Mouse (Mus musculus) liver, embryonic 14.5 days (tissue): ENCODE measurements around the gene Socs7.

Experiments
- CTCF ChIP-seq: IDR thresholded peaks from 2 replicates; pipeline ENCODE4 v1.5.1; 2016; ENCODE audit warnings: antibody characterized with exemption, low read depth, control low read depth
- EP300 ChIP-seq: IDR thresholded peaks from 2 replicates; pipeline ENCODE4 v1.6.1; 2016; ENCODE audit warnings: antibody characterized with exemption, low read depth

DNA sequence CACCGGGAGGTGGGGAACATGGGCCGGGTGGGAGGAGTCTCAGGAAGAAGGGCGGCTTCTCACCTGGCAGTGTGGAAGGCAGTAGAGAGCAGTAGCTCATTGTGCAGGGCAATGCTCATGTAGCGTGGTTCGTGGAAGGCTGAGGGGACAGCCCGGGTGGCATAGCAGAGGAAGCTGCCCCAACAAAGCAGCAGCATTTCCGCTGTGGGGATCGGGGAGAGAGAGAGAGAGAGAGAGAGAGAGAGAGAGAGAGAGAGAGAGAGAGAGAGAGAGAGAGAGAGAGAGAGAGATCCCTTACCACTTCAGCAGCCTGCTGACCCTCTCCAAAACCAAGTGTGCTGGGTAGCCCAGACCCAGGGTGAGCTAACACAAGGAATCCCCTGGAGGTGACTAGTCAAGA, 19.2 kb upstream of the Socs7 start:
- TF ChIP-seq CTCF (no peak), EP300 (no peak)
